Mouse (Mus musculus): Measurements from ENCODE around the gene Ogdhl. TPM values are rescaled to one million over a fixed set of nuclear protein-coding genes. Genes with fewer than 3 reads are reported as not detected.

Ogdhl gene
- polyA plus RNA-seq (2015; fragmentation: Nextera tagmentation; extraction: Ambion mirVana) = 10.3 and 10.5 TPM in 2 replicates

GRCm38 (mm10) chr14:32321732-32322685 lies at the start of gene Ogdhl:
Ogdhl (plus strand) TSS chr14:32322019.
- Histone ChIP-seq H3K36me3 (no peaks in the 10 kb centered on the region), H3K4me1 (peaks cover 8% of the 10 kb centered on the region; the same call in 1 of the 2 replicates), H3K9ac (peak within 1 kb of the TSS; percentile 64), H3K27ac (no peak within 1 kb of the TSS), H3K4me3 (replicated peaks) (peak within 1 kb of the TSS; percentile 70), H3K27me3 (no peaks in the 10 kb centered on the region), H3K4me2 (peak within 1 kb of the TSS; percentile 90), H3K9me3 (replicated peaks) (no peaks in the 10 kb centered on the region)
- ATAC-seq (replicated peaks; ENCODE audit: low FRiP score) = peak; percentile 86
- 3% methylated on average over 49 of the region's 50 CpGs for WGBS

DNA sequence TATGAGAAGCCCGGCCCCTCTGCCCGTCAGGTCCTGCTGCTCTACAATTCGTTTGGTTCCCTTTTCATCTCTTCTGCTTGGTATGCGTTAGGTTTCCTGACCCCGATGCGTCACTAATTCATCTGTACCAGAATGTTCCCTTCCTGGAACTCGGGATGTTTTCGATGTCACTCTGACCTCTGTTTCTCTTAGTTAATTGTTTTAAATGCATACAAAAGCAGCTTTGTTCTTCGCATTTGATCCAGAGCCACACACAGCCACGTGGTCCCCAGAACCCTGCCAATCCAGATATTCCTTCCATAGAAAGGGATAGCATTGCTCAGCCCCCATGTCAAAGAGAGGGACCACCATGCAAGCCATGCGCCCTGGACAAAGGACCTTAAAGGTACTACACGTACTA lies 20.2 kb upstream of the Ogdhl start:
- Histone ChIP-seq H3K4me1 (no peaks in the 10 kb centered on the region), H3K4me3 (replicated peaks) (no peak overlapping the region), H3K27ac (no peak overlapping the region), H3K36me3 (peaks cover 18% of the 10 kb centered on the region), H3K4me2 (no peak overlapping the region), H3K9ac (no peak overlapping the region), H3K27me3 (no peaks in the 10 kb centered on the region), H3K9me3 (replicated peaks) (no peaks in the 10 kb centered on the region)
- WGBS = 82% methylated on average over 12 of the region's 12 CpGs
- ATAC-seq (replicated peaks; ENCODE audit: low FRiP score) = no peak

- Histone ChIP-seq H3K9me3 (replicated peaks) (no peaks in the 10 kb centered on the region), H3K27me3 (no peaks in the 10 kb centered on the region), H3K4me3 (replicated peaks) (no peak overlapping the region), H3K36me3 (peaks cover 13% of the 10 kb centered on the region), H3K4me2 (no peak overlapping the region), H3K9ac (no peak overlapping the region), H3K27ac (no peak overlapping the region), H3K4me1 (no peaks in the 10 kb centered on the region)
- no peak for ATAC-seq (replicated peaks; ENCODE audit: low FRiP score)
- 78% methylated on average over 7 of the region's 7 CpGs for WGBS
Measured at GRCm38 (mm10) chr14:32302423-32302822, 19.4 kb upstream of the Ogdhl start.

- WGBS = 73% methylated on average over 8 of the region's 8 CpGs
- H3K36me3 ChIP-seq = peaks cover 5% of the 10 kb centered on the region
- no peak overlapping the region for H3K4me2 ChIP-seq
- no peak for ATAC-seq (replicated peaks; ENCODE audit: low FRiP score)
- no peaks in the 10 kb centered on the region for H3K4me1 ChIP-seq
- H3K9ac ChIP-seq = no peak overlapping the region
- no peak overlapping the region for H3K4me3 ChIP-seq (replicated peaks)
- H3K9me3 ChIP-seq (replicated peaks) = no peaks in the 10 kb centered on the region
- H3K27ac ChIP-seq = no peak overlapping the region
- no peaks in the 10 kb centered on the region for H3K27me3 ChIP-seq
Measured at GRCm38 (mm10) chr14:32304921-32305320, 16.9 kb upstream of the Ogdhl start.

- H3K4me1 ChIP-seq = no peaks in the 10 kb centered on the region
- H3K36me3 ChIP-seq = no peaks in the 10 kb centered on the region
- no peak overlapping the region for H3K4me3 ChIP-seq (replicated peaks)
- no peak for ATAC-seq (replicated peaks; ENCODE audit: low FRiP score)
- H3K9ac ChIP-seq = no peak overlapping the region
- 45% methylated on average over 8 of the region's 8 CpGs for WGBS
- no peak overlapping the region for H3K27ac ChIP-seq
- no peaks in the 10 kb centered on the region for H3K9me3 ChIP-seq (replicated peaks)
- no peak overlapping the region for H3K4me2 ChIP-seq
- no peaks in the 10 kb centered on the region for H3K27me3 ChIP-seq
Measured at GRCm38 (mm10) chr14:32309876-32310275, 11.9 kb upstream of the Ogdhl start.

DNA sequence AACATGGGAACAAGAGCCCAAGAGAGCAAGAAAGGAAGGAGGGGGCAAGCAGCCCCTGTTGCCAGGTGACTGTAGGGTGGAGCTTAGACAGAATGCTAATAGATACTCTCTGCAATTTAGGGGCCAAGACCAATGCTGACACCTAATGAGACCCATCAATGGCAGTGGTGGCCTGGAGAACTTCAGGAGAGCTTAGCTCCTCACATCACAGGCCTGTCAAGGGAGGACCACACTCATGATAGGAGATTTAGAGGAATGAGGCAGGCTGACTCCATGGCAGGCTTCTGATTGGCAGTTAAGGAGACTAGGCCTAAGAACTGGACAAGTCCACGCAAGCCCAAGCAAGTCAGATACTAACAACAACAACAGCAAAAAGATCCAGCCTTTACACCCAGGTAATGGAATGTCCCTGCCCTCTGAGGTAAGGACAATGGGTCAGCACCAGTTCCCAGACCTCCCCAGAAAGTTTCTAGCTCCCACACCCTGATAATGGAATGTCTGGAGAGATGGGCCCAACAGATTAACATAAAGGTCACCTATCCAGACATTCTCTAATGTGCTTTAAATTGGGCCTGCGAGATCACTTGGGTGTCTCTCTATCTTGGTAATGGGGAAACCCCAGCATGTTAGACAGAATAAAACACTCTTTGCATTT lies 10.3 kb upstream of the Ogdhl start:
- no peaks in the 10 kb centered on the region for H3K27me3 ChIP-seq
- no peak overlapping the region for H3K9ac ChIP-seq
- no peak overlapping the region for H3K4me3 ChIP-seq (replicated peaks)
- no peak for ATAC-seq (replicated peaks; ENCODE audit: low FRiP score)
- H3K27ac ChIP-seq = no peak overlapping the region
- H3K9me3 ChIP-seq (replicated peaks) = no peaks in the 10 kb centered on the region
- H3K36me3 ChIP-seq = no peaks in the 10 kb centered on the region
- no peak overlapping the region for H3K4me2 ChIP-seq
- WGBS = 89% methylated on average over 2 of the region's 2 CpGs
- no peaks in the 10 kb centered on the region for H3K4me1 ChIP-seq

DNA sequence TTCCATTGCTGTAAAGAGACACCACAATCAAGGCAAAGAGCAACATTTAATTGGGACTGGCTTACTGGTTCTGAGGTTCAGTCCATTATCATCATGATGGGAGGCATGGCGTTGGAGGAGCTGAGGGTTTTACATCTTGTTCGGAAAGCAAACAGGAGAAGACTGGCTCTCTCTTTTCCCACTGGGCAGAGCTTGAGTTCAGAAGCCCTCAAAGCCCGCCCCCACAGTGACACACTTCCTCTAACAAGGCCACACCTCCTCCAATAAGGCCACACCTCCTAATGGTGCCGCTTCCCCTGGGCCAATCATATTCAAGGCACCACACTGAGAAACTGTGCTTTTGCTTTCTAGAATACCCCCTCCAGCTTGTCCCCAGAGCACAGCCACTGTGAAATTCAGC lies 4.0 kb upstream of the Ogdhl start:
- no peak for ATAC-seq (replicated peaks; ENCODE audit: low FRiP score)
- 10% methylated on average over 4 of the region's 4 CpGs for WGBS
- Histone ChIP-seq H3K27ac (no peak overlapping the region), H3K36me3 (no peaks in the 10 kb centered on the region), H3K9me3 (replicated peaks) (no peaks in the 10 kb centered on the region), H3K27me3 (no peaks in the 10 kb centered on the region), H3K4me1 (peaks cover 8% of the 10 kb centered on the region; the same call in 1 of the 2 replicates), H3K4me3 (replicated peaks) (no peak overlapping the region), H3K9ac (no peak overlapping the region), H3K4me2 (no peak overlapping the region)

GRCm38 (mm10) chr14:32323221-32323620 lies 1.4 kb downstream of the Ogdhl start:
- WGBS = 89% methylated on average over 5 of the region's 5 CpGs
- no peak overlapping the region for H3K27ac ChIP-seq
- H3K27me3 ChIP-seq = no peaks in the 10 kb centered on the region
- no peak overlapping the region for H3K9ac ChIP-seq
- H3K9me3 ChIP-seq (replicated peaks) = no peaks in the 10 kb centered on the region
- ATAC-seq (replicated peaks; ENCODE audit: low FRiP score) = no peak
- no peak overlapping the region for H3K4me3 ChIP-seq (replicated peaks)
- peaks cover 8% of the 10 kb centered on the region; the same call in 1 of the 2 replicates for H3K4me1 ChIP-seq
- H3K36me3 ChIP-seq = no peaks in the 10 kb centered on the region
- no peak overlapping the region for H3K4me2 ChIP-seq

DNA sequence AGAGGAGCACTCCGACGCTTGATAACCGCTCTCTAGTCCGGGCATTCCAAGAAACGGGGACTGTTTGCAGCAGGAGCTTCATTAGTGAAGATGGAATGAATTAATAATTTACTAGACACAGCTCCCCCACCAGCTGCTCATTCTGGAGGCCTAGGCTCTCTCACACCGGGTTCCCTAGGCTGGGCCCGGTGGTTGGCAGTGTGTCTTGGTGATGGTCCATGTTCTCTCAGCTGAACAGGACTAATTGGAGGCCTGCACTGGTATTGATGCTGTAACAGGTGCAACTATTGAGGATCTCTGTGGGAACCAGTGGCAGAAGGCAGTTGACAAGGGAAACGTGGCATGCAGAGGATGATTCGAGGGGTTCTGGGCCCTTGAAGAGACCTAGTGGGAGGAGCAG lies 5.5 kb downstream of the Ogdhl start:
- H3K9ac ChIP-seq = no peak overlapping the region
- H3K9me3 ChIP-seq (replicated peaks) = no peaks in the 10 kb centered on the region
- H3K4me1 ChIP-seq = peaks cover 3% of the 10 kb centered on the region; the same call in 1 of the 2 replicates
- H3K4me3 ChIP-seq (replicated peaks) = no peak overlapping the region
- WGBS = 81% methylated on average over 9 of the region's 9 CpGs
- no peak for ATAC-seq (replicated peaks; ENCODE audit: low FRiP score)
- no peaks in the 10 kb centered on the region for H3K36me3 ChIP-seq
- no peaks in the 10 kb centered on the region for H3K27me3 ChIP-seq
- no peak overlapping the region for H3K27ac ChIP-seq
- no peak overlapping the region for H3K4me2 ChIP-seq

GRCm38 (mm10) chr14:32332515-32333445 lies 11.0 kb downstream of the Ogdhl start:
- Histone ChIP-seq H3K27ac (no peak overlapping the region), H3K9me3 (replicated peaks) (no peaks in the 10 kb centered on the region), H3K27me3 (no peaks in the 10 kb centered on the region), H3K36me3 (no peaks in the 10 kb centered on the region), H3K4me2 (no peak overlapping the region), H3K4me3 (replicated peaks) (no peak overlapping the region), H3K4me1 (no peaks in the 10 kb centered on the region), H3K9ac (no peak overlapping the region)
- ATAC-seq (replicated peaks; ENCODE audit: low FRiP score) = no peak
- 75% methylated on average over 20 of the region's 20 CpGs for WGBS

- no peak for ATAC-seq (replicated peaks; ENCODE audit: low FRiP score)
- H3K9ac ChIP-seq = no peak overlapping the region
- H3K27me3 ChIP-seq = no peaks in the 10 kb centered on the region
- no peak overlapping the region for H3K4me2 ChIP-seq
- no peaks in the 10 kb centered on the region for H3K9me3 ChIP-seq (replicated peaks)
- H3K27ac ChIP-seq = no peak overlapping the region
- H3K4me1 ChIP-seq = no peaks in the 10 kb centered on the region
- 82% methylated on average over 6 of the region's 6 CpGs for WGBS
- peaks cover 4% of the 10 kb centered on the region; the same call in 1 of the 2 replicates for H3K36me3 ChIP-seq
- no peak overlapping the region for H3K4me3 ChIP-seq (replicated peaks)
Measured at GRCm38 (mm10) chr14:32336021-32336420, 14.2 kb downstream of the Ogdhl start.

Measured in kidney, embryonic 15.5 days (tissue).